Mouse (Mus musculus) E14TG2a.4 (cell line): Measurements from ENCODE around the gene Sprr2d.

Source experiments
- CTCF ChIP-seq: conservative IDR thresholded peaks from 2 replicates; pipeline ENCODE4 v1.5.1; 2014; ENCODE audit warnings: low read length
- NANOG ChIP-seq: IDR thresholded peaks from 2 replicates; pipeline ENCODE4 v1.6.1; 2014; ENCODE audit warnings: borderline replicate concordance, low read length, mixed read lengths

DNA sequence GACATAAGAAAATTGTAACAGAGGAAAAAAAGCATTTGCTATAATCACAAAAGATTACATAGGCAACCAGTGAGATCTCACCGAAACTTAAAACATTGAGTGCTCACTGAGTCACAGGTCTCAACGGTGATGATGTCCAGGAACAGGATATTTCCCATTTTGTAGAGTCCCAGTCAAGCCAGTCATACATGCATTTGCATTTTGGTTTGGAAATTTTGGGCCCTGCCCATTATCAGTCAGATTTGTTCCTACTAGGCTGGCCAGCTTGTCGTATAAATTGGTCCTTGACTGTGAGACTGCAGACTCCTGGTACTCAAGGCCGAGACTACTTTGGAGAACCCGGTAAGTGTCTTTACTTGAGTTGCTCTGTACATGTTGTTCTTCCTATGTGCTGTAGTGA is at the start of gene Sprr2d:
- TF ChIP-seq CTCF (no peak), NANOG (no peak)
